Mouse (Mus musculus) erythroid progenitor cell, adult 5-6 weeks (primary cell): ENCODE measurements at regions not wholly inside any gene's neighbourhood (a gene's known extent, or its start where the extent isn't known, plus 50 kb on each side); places are given as distances from the start of the nearest gene placed in this dataset.
"Not testable (repeated sequence)": the region's sequence is repeated elsewhere in the genome, so short reads cannot be mapped to it uniquely, and the experiment has no call there.

Source experiments
- ATAC-seq: replicated peaks from 2 replicates; pipeline ENCODE4 v1.8.0; 2016; ENCODE audit warnings: moderate number of reproducible peaks, mild to moderate bottlenecking, moderate TSS enrichment, inconsistent platforms; ENCODE audit not compliant: poor library complexity, low FRiP score, severe bottlenecking

DNA sequence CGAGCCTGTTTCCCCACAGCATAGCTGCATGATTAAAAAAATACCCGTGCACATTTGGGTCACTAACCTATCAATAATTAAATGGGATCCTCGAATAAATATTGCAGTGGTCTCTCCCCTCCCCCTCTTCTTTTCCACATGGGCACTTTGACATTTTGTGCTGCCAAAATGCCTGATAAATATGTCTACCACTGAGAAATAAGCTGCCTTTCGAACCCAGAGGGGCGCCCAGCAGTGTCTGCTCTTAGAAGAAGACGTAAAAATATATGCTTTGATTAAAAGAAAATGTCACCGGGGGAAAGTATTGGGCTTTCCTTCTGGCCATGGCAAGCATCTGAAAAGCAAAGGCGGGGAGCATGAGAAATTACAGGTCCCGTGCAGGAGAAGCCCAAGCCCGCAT is 152.6 kb upstream of the Frmd4a start:
- no peak for ATAC-seq

GRCm38 (mm10) chr2:3866736-3867135 is 150.8 kb upstream of the Frmd4a start:
- not testable (repeated sequence) for ATAC-seq

DNA sequence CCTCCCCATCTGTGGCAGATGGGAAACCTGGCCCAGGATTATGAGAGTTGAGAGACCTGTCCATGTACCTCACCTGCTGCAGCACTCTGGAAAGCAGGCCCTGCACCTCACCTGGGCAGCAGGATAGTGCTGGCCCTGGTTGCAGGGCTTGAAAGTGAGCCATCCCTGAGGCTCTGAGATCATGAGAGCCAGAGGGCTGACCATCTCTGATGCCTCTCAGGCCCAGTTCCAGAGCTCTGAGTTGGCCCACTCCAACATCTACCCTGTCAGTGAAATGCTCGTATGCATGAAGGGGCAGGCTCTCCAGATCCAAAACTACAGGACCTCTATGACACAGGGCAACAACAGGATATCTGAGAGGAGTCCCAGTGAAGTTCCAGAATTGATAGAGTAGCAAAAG is 147.8 kb upstream of the Frmd4a start:
- ATAC-seq: no peak

GRCm38 (mm10) chr2:3871748-3872147 is 145.8 kb upstream of the Frmd4a start:
- no peak for ATAC-seq

GRCm38 (mm10) chr2:3887000-3887399 is 130.5 kb upstream of the Frmd4a start:
- ATAC-seq: no peak

- ATAC-seq: no peak
Observed at GRCm38 (mm10) chr2:3887845-3888433, 129.6 kb upstream of the Frmd4a start.

DNA sequence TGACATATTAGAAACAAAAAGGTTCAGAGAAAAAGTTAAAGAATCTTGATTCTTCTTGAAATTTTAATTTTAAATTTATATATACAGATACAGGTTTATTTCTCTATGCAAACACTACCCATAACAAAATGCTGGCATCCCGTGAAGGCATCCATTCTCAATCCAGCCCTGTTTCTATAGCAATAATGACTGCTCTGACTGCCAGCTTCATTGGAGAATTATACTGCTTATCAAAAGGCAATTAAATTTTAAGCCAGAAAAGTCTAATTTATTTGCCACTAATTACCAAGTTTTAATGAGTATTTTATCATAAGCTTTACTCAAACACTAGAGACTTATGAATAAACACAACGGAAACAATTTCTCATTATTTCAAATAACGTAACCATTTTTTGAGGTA is 128.1 kb upstream of the Frmd4a start:
- no peak for ATAC-seq

DNA sequence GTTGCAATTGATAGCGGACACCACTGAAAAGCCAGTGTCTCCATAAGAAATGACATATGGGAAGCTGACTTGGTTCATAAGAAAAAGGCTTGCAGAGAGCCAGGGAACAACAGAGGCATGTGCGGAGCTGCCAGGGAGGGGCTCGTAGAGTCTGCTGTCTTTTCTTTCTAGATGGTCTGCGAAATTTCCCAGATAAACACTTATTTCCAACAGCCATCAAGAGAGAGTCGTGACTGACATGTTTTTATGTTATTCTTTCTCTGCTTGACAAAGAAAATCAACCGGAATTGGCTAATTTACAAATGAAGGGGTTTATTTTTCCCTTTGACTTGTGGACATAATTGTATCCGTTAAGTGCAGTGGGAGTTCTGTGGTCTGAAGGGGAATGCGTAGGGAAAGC is 127.1 kb upstream of the Frmd4a start:
- no peak for ATAC-seq

- ATAC-seq: no peak
Observed at GRCm38 (mm10) chr2:3907026-3907425, 110.5 kb upstream of the Frmd4a start.

- ATAC-seq: no peak
Observed at GRCm38 (mm10) chr2:3908192-3908591, 109.3 kb upstream of the Frmd4a start.

DNA sequence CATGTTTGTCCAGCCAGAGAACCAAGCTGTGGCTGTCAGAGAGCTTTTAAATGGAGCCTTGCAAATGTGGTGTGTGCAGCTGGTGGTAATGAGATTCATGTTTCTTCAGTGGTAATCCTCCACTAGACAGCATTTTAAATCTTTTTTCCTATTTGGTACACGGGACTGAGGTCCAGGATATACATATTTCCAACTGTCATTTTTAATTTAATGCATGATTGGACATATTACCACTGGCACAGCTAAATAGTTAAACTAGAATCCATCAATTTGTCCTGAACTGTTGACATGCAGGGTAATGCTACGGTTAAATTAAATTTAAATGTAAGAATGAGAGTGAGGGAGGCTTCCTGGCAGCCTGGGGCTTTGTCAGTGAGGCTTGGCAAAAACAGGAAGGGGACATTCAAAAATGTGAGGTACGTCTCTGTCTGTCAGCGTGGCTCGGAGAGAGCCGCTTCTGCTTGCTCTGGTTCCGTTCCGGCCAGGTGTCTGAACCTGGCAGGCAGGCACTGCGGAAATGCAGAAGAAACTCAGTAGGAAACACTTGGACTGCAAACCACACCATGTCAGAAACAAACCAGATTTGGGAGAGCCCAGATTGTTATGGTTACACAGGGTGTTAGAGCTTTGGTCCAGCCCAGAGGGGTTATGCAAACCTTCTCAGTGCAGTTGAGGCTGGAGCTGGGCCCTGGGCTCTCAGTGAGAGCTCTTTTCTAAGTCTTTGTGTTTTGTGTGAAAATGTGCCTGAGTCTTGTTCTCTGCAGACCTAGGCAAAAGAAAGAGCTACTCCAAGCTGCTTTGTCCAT is 107.2 kb upstream of the Frmd4a start:
- ATAC-seq: no peak

GRCm38 (mm10) chr2:3915141-3915540 is 102.4 kb upstream of the Frmd4a start:
- no peak for ATAC-seq

DNA sequence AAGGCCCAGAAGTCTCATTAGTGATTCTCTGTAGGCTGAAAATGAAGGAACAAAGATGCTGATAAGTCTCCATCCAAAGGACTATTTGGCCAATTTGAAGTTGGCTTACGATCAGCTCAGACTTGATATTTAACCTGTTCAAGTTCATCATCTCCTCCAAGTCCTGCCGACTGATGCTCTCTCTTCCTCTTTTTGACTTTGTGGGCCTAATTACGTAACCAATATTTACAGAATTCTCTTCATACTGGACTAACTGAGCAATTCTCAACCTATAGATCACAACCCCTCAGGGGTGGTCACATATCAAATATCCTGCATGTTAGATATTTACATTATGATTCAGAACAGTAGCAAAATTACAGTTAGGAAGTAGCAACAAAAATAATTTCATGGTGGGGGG is 101.2 kb upstream of the Frmd4a start:
- no peak for ATAC-seq

GRCm38 (mm10) chr2:3918156-3918555 is 99.4 kb upstream of the Frmd4a start:
- no peak for ATAC-seq

DNA sequence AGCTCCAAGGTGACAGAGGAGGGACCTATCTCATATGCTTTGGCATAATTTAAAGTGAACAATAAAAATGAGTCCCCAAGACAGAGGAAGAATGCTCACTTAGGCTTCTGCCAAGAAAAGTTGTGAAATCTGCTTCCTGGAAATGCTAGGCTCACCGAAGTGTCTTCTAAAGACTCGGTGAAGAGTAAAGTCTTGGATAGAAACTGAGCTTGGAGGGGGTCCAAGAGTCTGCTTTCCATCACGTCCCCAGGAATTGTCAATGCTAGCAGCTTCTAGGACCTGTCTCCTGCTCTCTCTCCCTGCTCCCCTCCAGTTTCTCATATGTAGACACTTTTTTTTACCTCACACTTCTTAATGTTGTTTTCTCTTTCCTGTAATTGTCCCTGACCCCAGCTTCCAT is 97.6 kb upstream of the Frmd4a start:
- no peak for ATAC-seq

DNA sequence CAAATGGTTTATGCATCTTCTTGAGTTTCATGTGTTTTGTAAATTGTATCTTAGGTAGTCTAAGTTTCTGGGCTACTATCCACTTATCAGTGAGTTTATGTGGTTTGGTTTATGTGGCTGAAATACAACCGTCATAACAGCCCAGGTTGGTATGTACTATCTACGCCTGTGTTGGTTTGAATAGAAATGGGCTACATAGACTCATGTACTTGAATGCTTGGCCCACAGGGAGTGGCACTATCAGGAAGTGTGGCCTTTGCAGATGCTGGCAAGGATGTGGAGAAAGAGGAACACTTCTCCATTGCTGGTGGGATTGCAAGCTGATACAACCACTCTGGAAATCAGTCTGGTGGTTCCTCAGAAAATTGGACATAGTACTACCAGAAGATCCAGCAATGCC is 96.4 kb upstream of the Frmd4a start:
- ATAC-seq: not testable (repeated sequence)

DNA sequence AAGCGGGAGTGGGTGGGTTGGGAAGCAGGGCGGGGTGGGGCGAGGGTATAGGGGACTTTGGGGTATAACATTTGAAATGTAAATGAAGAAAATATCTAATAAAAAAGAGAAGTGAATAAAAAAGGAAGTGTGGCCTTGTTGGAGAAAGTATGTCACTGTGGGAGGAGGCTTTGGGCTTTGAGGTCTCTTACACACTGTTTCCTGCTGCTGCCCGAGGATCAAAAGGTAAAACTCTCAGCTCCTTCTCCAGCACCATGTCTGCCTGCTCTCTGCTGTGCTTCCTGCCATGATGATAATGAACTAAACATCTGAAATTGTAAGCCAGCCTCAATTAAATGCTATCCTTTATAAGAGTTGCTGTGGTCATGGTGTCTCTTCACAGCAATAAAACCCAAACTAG is 94.8 kb upstream of the Frmd4a start:
- no peak for ATAC-seq

DNA sequence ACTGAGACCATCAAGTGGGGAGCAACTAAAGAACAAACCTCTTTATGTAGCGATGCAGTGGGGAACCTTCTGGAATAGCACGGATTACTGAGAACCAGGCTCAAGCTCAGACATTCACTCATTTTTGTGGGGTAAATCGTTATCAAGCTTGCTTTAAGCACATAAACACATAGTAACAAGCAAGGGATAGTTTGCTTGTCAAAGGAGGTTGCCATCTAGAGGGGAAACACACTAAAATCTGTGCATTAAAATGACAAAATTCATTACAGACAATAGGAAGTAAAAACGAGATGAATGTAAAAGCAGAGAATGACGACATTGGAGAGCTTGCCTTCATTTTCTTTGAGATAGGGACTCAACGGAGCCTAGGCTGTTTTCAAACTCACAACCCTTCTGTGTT is 92.8 kb upstream of the Frmd4a start:
- ATAC-seq: no peak

DNA sequence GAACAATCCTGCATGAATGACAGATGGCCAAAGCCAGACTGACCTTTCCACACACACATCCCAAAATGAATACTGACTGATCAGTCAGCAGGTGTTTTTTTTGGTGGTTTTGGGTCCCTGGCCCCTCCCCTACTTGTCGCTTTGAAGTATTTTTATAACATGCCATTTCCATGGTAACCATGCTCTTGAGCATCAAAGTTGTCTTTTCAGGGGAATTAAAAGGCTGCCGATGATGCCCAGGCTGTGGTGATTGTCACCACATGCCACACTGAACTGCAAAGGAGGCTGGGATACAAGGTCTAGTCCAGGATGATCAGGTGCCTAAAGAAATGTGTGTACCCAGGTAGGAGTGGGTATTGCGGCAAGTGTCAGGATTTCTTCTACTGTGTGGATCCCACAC is 92.3 kb upstream of the Frmd4a start:
- no peak for ATAC-seq

DNA sequence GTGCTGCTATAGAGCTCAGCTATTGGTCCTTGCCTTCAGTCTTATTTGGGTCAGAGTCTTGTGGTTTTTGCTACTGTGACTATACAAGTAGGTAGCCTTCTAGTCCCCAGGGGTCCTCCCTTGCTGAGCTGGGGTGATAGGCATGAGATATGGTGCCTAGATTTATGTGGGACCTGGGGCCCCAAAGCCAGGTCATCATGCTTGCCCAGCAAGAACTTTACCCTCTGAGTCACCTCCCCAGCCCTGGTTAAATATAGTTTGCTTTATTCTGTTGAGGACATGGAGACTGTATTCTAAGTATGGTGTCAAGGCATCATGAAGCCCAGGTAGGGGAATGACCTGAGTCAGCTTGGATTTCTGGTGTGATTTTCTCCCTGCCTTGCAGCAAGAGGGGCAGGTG is 91.4 kb upstream of the Frmd4a start:
- ATAC-seq: no peak

DNA sequence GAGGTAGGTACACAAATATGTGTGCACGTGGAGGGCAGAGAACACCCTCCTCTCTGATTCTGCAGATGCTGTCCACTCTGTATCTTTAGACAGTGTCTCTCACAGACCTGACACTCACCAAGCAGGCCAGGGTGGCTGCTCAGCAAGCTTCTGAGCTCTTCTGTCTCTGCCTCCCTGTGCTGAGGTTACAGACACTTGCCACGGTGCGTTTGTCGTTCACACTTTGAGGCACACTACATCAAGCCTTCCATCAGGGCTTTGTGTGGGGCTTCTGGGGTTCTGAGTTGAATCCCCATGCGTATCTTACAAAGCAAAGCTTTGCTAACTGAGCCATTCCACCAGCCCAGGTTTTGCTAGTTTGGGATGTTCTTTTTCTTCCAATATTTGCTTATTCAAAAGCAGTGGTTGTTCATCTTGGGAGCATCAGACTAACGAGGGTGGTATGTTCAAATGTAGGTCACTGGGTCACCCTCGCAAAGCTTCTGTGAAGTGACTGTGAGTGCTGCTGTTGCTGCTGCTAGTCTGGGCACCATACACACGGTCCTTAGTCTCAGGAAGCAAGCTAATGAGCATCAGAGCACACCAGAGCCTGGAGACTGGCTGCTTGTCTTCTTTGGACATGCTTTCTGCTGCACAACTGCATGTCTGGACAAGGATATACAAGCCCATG is 90.2 kb upstream of the Frmd4a start:
- ATAC-seq: no peak
